Mouse (Mus musculus) embryonic facial prominence, embryonic 14.5 days (tissue): ENCODE data around the gene Tceal3. TPM values are rescaled to one million over a fixed set of nuclear protein-coding genes. Genes with fewer than 3 reads are reported as not detected.
A peak's percentile ranks its signal among the peaks of the same experiment; 100 is the strongest.
"Not testable (repeated sequence)": the region's sequence is repeated elsewhere in the genome, so short reads cannot be mapped to it uniquely, and the experiment has no call there.

Experiments
- ATAC-seq: fragments of 200-750 bp; cut with Nextera tagmentation; 2 replicates; pipeline ENCODE4 v1.8.0; 2017; ENCODE audit warnings: low read depth, moderate number of reproducible peaks, moderate TSS enrichment
- DNase-seq: peaks from one replicate; pipeline ENCODE4 v3.0.0-alpha.2; 2015; ENCODE audit warnings: low spot score
- H3K27ac ChIP-seq: fragments of 300-500 bp; sonication (generic); replicated peaks from 2 replicates; pipeline ENCODE4 v1.5.1; 2014; ENCODE audit warnings: low read depth, mild to moderate bottlenecking, low read length, moderate library complexity
- H3K27me3 ChIP-seq: fragments of 300-500 bp; sonication (generic); replicated peaks from 2 replicates; pipeline ENCODE4 v1.6.1; 2014; ENCODE audit warnings: low read length; ENCODE audit not compliant: control insufficient read depth, insufficient read depth
- H3K36me3 ChIP-seq: fragments of 300-500 bp; sonication (generic); 2 replicates; pipeline ENCODE4 v1.6.1; 2014; ENCODE audit warnings: low read length, mixed read lengths; ENCODE audit not compliant: control insufficient read depth, insufficient read depth
- H3K4me1 ChIP-seq: fragments of 300-500 bp; sonication (generic); 2 replicates; pipeline ENCODE4 v1.6.1; 2014; ENCODE audit warnings: antibody characterized with exemption, low read length; ENCODE audit not compliant: control insufficient read depth, insufficient read depth
- H3K4me2 ChIP-seq: fragments of 300-500 bp; sonication (generic); 2 replicates; pipeline ENCODE4 v1.6.1; 2014; ENCODE audit warnings: low read depth, mild to moderate bottlenecking, low read length, moderate library complexity, mixed read lengths
- H3K4me3 ChIP-seq: fragments of 300-500 bp; sonication (generic); 2 replicates; pipeline ENCODE4 v1.5.1; 2014; ENCODE audit warnings: low read depth, mild to moderate bottlenecking, low read length
- H3K9ac ChIP-seq: fragments of 300-500 bp; sonication (generic); 2 replicates; pipeline ENCODE4 v1.6.1; 2014; ENCODE audit warnings: low read depth, mild to moderate bottlenecking, low read length, moderate library complexity, mixed read lengths
- H3K9me3 ChIP-seq: fragments of 300-500 bp; sonication (generic); 2 replicates; pipeline ENCODE4 v1.6.1; 2016; ENCODE audit warnings: low read length; ENCODE audit not compliant: control insufficient read depth
- WGBS: fragments of 180-500 bp; shearing (Covaris S2); extraction: QIAGEN DNeasy Blood & Tissue Kit; methylation state at CpG from one replicate; pipeline ENCODE4 v1.1.7; 2014; 5-methylcytosine and 5-hydroxymethylcytosine counted together
- polyA plus RNA-seq: library from polyadenylated mRNA; unstranded; fragments of >200 nt; fragmentation: Nextera tagmentation; extraction: Ambion mirVana; gene quantifications from 2 replicates; pipeline ENCODE4 v1.2.1, GENCODE M21; 2014

Tceal3 gene
- polyA plus RNA-seq, 1 experiment from 2014 or later: 26.3 TPM

DNA sequence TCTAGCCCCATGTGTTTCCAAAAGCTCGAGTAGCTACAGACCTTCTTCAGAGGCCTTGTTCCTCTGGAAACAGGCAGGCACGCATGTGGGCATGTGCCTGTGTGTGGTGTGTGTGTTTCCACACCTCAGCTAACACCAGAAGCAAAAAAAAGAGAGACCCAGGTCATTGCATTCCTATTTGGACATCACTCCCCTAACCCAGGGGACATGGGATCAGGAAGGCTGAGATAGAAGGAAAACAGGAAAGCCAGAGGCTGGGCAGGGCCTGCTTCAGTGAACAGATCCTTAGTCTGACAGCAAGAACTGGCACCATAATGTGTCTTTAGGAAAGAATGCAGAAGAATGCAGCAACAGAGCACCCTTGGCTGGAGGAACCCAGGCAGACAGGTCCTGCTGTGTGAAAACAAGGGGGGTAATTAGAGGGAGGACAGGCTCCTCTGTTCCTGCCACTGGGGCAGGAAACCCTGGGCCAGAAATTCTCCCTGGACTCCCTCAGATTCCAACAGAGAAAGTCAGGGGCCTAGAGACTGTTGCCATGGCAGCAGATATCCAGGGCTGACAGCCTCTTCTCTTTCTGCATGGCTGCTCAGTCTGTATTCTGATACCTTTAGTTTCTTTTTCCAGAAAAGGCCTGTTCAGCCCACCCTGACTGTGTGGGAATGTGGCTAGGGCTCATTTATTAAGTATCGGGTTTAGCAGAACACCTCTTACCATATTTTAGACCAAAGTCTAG lies 124.3 kb downstream of the Tceal3 start:
- peak; percentile 75 for ATAC-seq
- H3K4me2 ChIP-seq, DNase-seq, H3K4me3 ChIP-seq, H3K27me3 ChIP-seq, H3K36me3 ChIP-seq, H3K27ac ChIP-seq, H3K9ac ChIP-seq, H3K9me3 ChIP-seq, H3K4me1 ChIP-seq: not testable (repeated sequence)
- 41% methylated on average over 3 of the region's 3 CpGs for WGBS

Other genes starting within 250 kb of the Tceal3 start
- gene Kir3dl1, start 72.8 kb upstream of the Tceal3 start, polyA plus RNA-seq: not detected in 2 replicates
- gene Kir3dl2, start 46.8 kb upstream of the Tceal3 start, polyA plus RNA-seq: not detected in 2 replicates
- 16.4 and 17.4 TPM in 2 replicates for gene Tceal1, start 117.1 kb downstream of the Tceal3 start, polyA plus RNA-seq
- gene Morf4l2, start 152.8 kb downstream of the Tceal3 start, polyA plus RNA-seq: 655 and 681 TPM in 2 replicates
- gene Glra4, start 189.3 kb downstream of the Tceal3 start, polyA plus RNA-seq: 0.17 and 0.18 TPM in 2 replicates
- gene Plp1, start 231.8 kb downstream of the Tceal3 start, polyA plus RNA-seq: 12.8 and 13.5 TPM in 2 replicates